Mouse (Mus musculus) kidney, adult 9 months (tissue): ENCODE data around the gene Ccnj.

Experiments
- DNase-seq: peaks from one replicate; pipeline ENCODE4 v3.0.0; 2022

The Ccnj gene

GRCm38 (mm10) chr19:40830703-40831415 is at the start of gene Ccnj:
Ccnj (plus strand) TSS chr19:40831279.
- peak; percentile 93 for DNase-seq

- DNase-seq = no peak
These were observed 42.9 kb upstream of the Ccnj start for GRCm38 (mm10) chr19:40788004-40788714.

DNA sequence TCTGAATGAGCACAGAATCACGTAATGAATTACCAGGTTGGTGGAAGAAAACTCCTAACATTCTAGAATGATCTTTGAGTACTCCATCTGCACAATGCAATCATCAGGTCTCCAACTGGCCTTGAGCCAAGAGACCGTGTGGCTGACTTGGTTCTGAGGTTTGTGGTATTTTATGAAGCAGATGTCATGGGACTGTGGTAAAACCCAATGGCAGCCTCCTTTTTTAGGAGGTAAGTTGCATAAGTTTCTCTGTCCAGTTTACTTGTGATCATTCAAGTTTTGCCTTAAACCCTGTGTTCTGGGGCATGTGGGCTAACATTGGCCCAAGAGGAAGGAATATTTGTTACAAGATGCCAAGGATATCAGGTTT is 42.4 kb upstream of the Ccnj start:
- DNase-seq = no peak

DNA sequence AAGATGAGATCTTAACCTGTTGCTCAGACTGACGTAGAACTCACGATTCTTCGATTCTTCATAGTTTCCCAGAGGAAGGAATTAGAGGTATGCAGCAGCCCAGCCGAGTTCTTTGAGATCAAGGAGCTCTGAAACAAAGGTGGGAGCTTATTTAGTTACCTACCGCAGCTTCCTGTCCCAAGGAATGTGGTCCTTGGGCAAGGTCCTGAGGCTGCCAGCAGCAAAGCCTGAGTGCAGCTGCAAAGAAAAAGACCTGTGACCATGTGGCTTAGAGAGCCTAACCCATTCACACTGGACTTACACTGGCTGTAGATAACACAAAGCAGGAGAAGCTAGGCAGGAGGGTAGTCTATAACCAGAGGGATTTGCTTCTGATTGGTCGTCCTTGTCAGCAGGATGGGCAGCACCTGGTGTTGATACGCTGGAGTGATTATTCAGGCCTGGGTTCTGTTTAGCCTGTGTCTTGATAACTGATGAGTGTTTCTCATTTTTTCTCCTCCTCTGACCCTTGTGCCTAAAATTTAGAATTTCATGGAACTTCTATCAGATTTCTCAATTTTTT is 25.8 kb upstream of the Ccnj start:
- no peak for DNase-seq

DNA sequence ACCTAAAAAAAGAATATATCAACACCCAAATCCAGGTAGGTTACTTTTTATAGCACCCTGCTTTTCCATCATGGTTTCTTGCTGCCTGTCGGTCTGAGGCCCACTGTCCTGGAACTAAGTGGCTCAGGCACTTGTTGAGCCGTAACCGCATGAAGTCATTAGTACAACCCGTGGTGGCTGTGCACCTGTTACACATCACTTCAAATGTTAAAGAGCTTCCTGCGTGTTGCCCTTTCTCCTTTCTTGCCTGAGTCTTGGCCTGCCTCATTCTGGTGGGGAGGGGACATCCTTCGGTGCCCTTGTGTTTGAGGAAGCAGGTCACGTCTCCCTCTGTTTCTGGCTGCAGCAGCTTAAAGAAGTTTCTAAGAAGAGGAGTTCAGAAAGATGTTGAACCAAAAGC is 21.2 kb upstream of the Ccnj start:
- DNase-seq = peak; percentile 14

GRCm38 (mm10) chr19:40811840-40812239 is 19.2 kb upstream of the Ccnj start:
- no peak for DNase-seq

- no peak for DNase-seq
These were observed 18.3 kb upstream of the Ccnj start for GRCm38 (mm10) chr19:40812778-40813177.

DNA sequence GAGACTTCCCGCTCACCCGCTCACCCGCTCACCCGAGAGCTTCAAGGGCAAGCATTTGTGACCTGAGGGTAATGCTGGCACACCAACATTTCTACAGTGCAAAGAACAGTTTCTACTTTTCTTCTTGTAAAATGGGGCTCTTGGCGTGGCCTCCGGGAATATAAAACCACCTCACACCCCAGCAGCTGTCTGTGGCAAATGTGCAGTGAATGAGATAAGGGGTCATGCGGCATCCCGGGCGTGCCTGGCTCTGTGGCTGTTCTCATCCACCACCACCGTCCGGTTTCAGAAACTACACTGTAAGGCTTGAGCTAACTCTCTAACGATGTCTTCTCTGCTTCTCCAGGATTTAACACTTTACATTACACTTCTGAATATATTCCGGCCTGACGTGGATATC is 17.7 kb upstream of the Ccnj start:
- DNase-seq = no peak

DNA sequence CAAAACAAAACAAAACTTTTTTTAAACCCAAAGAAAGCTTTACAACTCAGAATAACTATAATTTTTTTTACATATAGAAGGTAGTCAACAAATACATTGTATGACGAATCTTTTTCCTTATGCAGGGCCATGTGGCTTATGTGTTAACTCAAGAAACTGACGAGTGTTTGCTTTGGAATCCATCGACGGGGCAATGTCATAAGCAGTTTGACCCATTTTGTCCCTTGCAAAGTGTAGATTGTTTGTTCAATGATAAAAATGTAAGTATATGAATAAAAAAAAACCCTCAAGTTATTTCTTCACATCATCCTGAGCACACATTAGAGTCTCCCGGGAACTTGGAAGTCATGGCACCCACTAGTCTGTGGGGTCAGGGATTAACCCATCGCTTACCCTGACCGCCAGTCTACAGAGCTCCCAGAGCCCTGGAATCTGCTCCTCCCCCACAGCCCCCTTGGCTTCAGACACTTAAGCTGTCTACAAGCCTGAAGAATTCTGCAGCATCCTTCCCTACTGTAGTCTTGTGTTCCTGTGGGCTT is 15.4 kb upstream of the Ccnj start:
- DNase-seq = no peak

GRCm38 (mm10) chr19:40817901-40818532 is 13.1 kb upstream of the Ccnj start:
- no peak for DNase-seq

DNA sequence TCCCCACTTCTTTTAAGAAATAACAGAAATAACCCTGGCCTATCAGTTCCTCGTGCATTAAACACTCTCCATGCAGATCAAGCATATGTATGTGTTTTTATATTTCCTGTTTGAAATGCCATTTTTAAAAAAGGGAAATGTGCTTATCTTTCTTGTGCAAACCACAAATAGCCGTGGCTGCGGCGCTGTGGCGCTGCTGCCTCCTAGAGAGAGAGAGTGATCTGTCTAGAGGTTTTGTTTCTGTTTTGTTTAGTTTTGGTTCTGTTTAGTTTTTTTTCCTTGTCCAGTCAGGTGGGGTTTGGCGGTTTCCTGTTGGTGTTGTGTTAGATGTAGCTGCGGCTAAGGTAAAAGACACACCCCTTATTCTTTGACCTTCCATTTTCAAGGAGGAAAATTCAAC is 12.3 kb upstream of the Ccnj start:
- DNase-seq = no peak

- no peak for DNase-seq
These were observed 9.7 kb upstream of the Ccnj start for GRCm38 (mm10) chr19:40821306-40821825.

GRCm38 (mm10) chr19:40825636-40826035 is 5.4 kb upstream of the Ccnj start:
- DNase-seq = no peak

DNA sequence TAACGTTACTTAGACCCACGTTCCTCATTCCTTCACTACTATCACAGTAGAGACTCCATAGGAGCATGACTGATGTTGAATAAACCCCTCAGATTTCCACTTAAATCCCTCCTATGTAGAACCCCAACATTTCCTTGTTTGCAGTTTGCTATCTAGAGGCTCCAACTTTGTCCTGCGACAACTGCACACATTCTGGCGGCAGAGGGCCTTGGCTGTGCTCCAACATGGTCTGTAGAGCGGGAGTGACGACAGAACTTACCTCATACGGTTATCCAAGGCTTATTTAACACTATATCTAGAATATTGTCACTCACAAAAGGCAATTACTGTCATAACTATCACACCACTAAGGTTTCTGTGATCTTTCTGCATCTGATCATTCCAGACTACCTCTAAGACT is 4.3 kb upstream of the Ccnj start:
- DNase-seq = no peak

GRCm38 (mm10) chr19:40830198-40830597 is 881 bp upstream of the Ccnj start:
- DNase-seq = no peak

GRCm38 (mm10) chr19:40831416-40832201 is 530 bp downstream of the Ccnj start:
- DNase-seq = peak; percentile 18

DNA sequence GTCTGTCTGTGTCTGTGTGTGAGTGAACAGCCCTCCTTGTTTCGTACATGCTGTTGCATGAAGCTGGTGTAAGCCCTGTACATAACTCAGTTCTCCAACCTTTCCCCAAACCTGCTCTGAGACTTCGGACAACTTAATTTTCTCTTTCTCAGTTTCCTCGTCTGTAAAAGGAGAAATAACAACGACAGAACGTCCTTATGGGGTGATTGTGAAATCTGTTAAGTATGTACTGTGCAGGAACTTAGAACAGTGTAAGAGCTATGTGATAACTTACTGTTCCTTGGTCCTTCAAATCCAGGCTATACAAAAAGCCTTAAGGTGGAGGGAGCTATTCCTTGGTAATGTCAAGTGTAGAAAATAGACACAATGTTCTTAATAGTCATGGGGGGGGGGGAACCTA is 1.3 kb downstream of the Ccnj start:
- no peak for DNase-seq

DNA sequence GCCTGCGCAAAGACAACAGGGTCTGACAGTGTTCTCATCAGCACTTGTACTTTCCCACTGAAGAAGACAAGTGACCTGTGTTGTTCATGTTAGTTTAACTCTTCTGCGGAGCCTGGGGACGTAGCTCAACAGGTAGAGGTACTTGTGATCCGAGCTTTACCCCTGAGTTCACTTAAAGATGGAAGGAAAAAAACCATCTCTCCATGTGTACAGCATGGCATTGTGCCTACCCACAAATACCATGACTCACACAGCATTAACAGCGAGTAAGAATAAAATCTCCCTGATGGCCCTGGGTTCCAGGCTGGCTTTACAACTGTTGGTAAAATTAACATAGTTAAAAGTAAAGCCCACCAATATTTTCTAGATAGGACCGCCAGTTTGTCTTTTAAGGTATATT is 3.4 kb downstream of the Ccnj start:
- no peak for DNase-seq

DNA sequence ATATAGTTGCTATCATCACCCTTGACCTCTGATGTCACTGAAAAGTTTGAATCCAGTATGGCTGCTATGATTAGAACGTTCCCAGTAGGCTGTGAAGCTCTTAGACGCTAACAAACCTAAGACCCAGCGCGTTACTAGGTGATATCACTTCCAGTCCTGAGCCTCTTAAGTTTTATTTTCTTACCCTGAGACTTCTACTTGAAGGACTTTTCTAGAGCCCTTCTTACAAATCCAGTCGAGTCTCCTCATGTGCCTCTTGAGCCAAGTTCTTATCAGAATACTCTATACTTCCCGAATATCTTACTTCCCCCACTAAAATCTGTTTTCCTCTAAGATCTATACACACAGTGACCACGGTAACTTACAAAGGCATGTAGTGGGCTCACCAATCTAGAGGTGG is 7.1 kb downstream of the Ccnj start:
- DNase-seq = no peak

GRCm38 (mm10) chr19:40840303-40840702 is 9.2 kb downstream of the Ccnj start:
- no peak for DNase-seq

DNA sequence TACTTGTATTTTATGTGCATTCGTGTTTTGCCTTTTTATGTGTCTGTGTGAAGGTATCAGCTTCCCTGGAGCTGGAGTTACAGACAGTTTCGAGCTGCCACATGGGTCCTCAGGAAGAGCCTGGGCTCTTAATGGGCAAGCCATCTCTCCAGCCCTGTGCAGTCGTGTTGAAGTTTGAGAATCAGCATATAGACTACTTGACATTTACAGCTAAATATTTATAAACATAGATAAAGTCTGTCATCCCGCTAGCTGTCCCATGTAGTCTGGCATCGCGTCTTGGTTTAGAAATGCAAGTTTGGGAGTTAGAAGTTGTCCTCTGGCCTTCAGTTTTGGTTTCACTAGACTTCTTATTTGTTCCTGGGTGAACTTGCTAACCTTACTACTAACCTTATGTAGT is 10.0 kb downstream of the Ccnj start:
- no peak for DNase-seq

DNA sequence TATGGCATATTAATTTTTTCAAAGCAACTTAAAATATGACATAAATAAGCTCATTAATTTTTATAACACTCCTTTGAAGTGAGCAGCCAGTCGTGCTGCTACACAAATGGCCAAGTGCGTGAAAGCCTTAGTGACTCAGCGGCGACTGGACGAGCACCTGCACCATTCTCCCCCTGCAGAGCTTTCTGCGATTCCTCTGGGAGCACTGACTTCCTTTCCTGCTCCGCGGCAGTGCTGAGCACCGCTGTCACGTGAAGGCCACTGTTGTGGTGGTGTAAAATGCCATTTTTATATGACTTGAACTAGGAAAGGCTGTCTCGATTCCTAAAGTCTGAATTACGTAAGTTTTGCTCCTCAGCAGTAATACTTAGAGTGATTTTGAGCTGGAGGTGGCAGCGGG is 10.5 kb downstream of the Ccnj start:
- DNase-seq = no peak

DNA sequence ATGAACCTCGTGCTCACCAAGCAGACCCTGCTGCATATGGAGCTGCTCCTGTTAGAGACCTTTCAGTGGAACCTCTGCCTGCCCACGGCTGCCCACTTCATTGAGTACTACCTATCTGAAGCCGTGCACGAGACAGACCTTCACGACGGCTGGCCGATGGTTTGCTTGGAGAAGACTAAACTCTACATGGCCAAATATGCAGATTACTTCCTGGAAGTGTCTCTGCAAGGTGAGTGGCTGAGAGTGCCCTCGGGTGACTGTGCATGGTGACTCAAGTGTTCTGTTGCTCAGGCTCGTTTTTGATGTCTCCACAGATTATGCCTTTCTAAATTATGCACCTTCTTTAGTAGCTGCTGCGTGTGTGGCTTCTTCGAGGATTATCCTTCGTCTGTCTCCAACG is 13.7 kb downstream of the Ccnj start:
- DNase-seq = no peak
